Mouse (Mus musculus): ENCODE measurements around the gene Olfr362.
"Not testable (repeated sequence)": the region's sequence is repeated elsewhere in the genome, so short reads cannot be mapped to it uniquely, and the experiment has no call there.

GRCm38 (mm10) chr2:37089190-37089589 lies 28.5 kb downstream of the Olfr362 start, which contains the start of gene Olfr361:
- TF ChIP-seq CTCF (IDR thresholded peaks at IDR 0.05; ENCODE audit: control insufficient read depth, insufficient read depth, insufficient read length); CEBPB (IDR thresholded peaks at IDR 0.05; ENCODE audit: low read depth); USF1 (IDR thresholded peaks at IDR 0.05; ENCODE audit: low read depth); MAX (IDR thresholded peaks at IDR 0.05); MYOD1 (IDR thresholded peaks at IDR 0.05; ENCODE audit: control insufficient read depth, insufficient read length, low read depth): not testable (repeated sequence)

Measured in C2C12 (cell line).